Mouse (Mus musculus) C2C12 (cell line): ENCODE results near the gene Zfp687. TPM values are rescaled to one million over a fixed set of nuclear protein-coding genes. Genes with fewer than 3 reads are reported as not detected.
A peak's percentile ranks its signal among the peaks of the same experiment; 100 is the strongest.

Experiments
- H3K27me3 ChIP-seq: one replicate; pipeline ENCODE4 v1.6.1; 2011; ENCODE audit not compliant: control insufficient read depth, insufficient read depth, insufficient read length
- H3K36me3 ChIP-seq: one replicate; pipeline ENCODE4 v1.6.1; 2011; ENCODE audit not compliant: control insufficient read depth, insufficient read depth
- H3K4me3 ChIP-seq: one replicate; pipeline ENCODE4 v1.5.1; 2011; ENCODE audit warnings: mild to moderate bottlenecking, control low read depth; ENCODE audit not compliant: poor library complexity, insufficient read depth, severe bottlenecking
- H3K79me2 ChIP-seq: one replicate; pipeline ENCODE4 v1.6.1; 2011; ENCODE audit not compliant: control insufficient read depth, insufficient read depth
- H3K79me3 ChIP-seq: one replicate; pipeline ENCODE4 v1.6.1; 2011; ENCODE audit warnings: low read depth, control low read depth
- H3ac ChIP-seq: one replicate; pipeline ENCODE3; 2011; ENCODE audit warnings: low read depth; ENCODE audit not compliant: control insufficient read depth, insufficient read length
- CEBPB ChIP-seq: IDR thresholded peaks from one replicate; pipeline ENCODE4 v1.6.1; 2011; ENCODE audit warnings: low read depth, mild to moderate bottlenecking, control low read depth, moderate library complexity
- CTCF ChIP-seq: IDR thresholded peaks from one replicate; pipeline ENCODE4 v1.5.1; 2011; ENCODE audit not compliant: control insufficient read depth, insufficient read depth, insufficient read length
- FOSL1 ChIP-seq: IDR thresholded peaks from one replicate; pipeline ENCODE4 v1.8.0; 2011; ENCODE audit warnings: mild to moderate bottlenecking, low read length; ENCODE audit not compliant: poor library complexity, insufficient read depth, severe bottlenecking
- MAX ChIP-seq: IDR thresholded peaks from one replicate; pipeline ENCODE4 v1.6.1; 2011; ENCODE audit warnings: mild to moderate bottlenecking, control low read depth
- MYOD1 ChIP-seq: IDR thresholded peaks from one replicate; pipeline ENCODE4 v1.6.1; 2011; ENCODE audit warnings: low read depth; ENCODE audit not compliant: control insufficient read depth, insufficient read length
- MYOG ChIP-seq: IDR thresholded peaks from one replicate; pipeline ENCODE4 v1.6.1; 2011; ENCODE audit not compliant: control insufficient read depth, insufficient read length; ENCODE audit errors: extremely low read depth
- USF1 ChIP-seq: IDR thresholded peaks from one replicate; pipeline ENCODE4 v1.6.1; 2011; ENCODE audit warnings: low read depth, mild to moderate bottlenecking, control low read depth, moderate library complexity
- polyA plus RNA-seq: library from polyadenylated mRNA; unstranded; fragments of >200 nt; fragmentation: generic; extraction: Trizol; gene quantifications from one replicate; pipeline ENCODE4 v1.2.1, GENCODE M21; 2012; ENCODE audit warnings: missing spikeins

Gene Zfp687
- polyA plus RNA-seq, 1 experiment, result 15.3 TPM

- TF ChIP-seq CTCF (no peak), MYOG (no peak), CEBPB (no peak), MAX (no peak), MYOD1 (no peak), USF1 (no peak), FOSL1 (no peak)
These were observed 37.7 kb upstream of the Zfp687 start for GRCm38 (mm10) chr3:95052959-95053358.

DNA sequence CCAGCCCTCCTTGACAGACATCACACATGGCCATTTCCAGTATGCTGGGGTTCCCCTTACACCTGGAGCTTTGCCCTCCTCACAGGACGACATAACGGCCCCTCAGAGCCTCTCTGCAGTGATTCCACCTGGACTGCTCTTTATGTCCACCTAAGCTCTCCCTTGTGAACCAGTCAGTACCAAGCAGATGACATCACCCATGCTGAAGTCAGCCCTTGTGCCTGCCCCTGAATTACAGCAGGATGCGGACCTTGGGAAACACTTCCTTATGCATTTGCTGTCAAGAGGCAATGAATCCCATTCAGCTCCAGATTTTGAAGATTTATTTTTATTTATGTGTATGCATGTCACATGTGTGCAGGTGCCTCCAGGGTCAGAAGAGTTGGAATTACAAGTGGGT, 32.7 kb upstream of the Zfp687 start:
- H3K79me2 ChIP-seq, result no peaks in the 10 kb centered on the region

More at GRCm38 (mm10) chr3:95052959-95053358, 37.7 kb upstream of the Zfp687 start:
- Histone ChIP-seq H3K4me3 (no peak overlapping the region), H3K36me3 (peaks cover 2% of the 10 kb centered on the region), H3K79me2 (no peaks in the 10 kb centered on the region), H3K27me3 (no peaks in the 10 kb centered on the region), H3ac (no peak overlapping the region), H3K79me3 (no peaks in the 10 kb centered on the region)

DNA sequence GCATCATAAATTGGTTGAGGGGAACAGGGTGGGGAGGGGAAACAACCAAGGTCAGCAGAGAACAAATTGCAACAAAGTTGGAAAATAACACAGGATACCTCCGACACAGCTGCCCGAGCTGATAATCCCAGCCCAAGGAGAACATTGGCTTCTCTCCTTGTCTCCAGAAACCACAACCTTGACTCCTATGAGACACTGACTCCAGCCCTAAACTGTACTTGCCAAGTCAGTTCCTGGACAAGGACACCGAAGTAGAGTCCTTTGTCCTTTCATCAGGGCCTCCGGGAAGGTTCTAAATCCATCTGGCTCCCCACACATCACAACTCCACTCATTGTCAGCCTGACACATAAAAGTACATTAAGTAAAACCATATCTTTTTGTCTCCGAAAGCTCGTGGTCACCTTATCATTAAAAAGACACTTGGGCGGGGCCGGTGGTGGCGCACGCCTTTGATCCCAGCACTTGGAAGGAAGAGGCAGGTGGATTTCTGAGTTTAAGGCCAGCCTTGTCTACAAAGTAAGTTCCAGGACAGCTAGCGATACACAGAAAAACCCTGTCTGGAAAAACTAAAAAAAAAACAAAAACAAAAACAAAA, 31.3 kb upstream of the Zfp687 start:
- H3K36me3 ChIP-seq, result no peaks in the 10 kb centered on the region
- no peak overlapping the region for H3K4me3 ChIP-seq
- H3K27me3 ChIP-seq, result peaks cover 3% of the 10 kb centered on the region
- H3K79me2 ChIP-seq, result peaks cover 9% of the 10 kb centered on the region
- TF ChIP-seq MYOG (no peak), CEBPB (no peak), MAX (no peak), USF1 (no peak), CTCF (no peak), FOSL1 (no peak), MYOD1 (no peak)
- H3K79me3 ChIP-seq, result peaks cover 6% of the 10 kb centered on the region
- no peak overlapping the region for H3ac ChIP-seq

More for the DNA sequence above, 32.7 kb upstream of the Zfp687 start:
- Histone ChIP-seq H3K27me3 (peaks cover 3% of the 10 kb centered on the region), H3K36me3 (no peaks in the 10 kb centered on the region), H3K79me3 (no peaks in the 10 kb centered on the region), H3ac (no peak overlapping the region), H3K4me3 (no peak overlapping the region)
- no peak for TF ChIP-seq FOSL1
- no peak for TF ChIP-seq MYOD1
- no peak for TF ChIP-seq USF1
- TF ChIP-seq CEBPB, result no peak
- TF ChIP-seq CTCF, result no peak
- TF ChIP-seq MYOG, result no peak
- TF ChIP-seq MAX, result no peak

DNA sequence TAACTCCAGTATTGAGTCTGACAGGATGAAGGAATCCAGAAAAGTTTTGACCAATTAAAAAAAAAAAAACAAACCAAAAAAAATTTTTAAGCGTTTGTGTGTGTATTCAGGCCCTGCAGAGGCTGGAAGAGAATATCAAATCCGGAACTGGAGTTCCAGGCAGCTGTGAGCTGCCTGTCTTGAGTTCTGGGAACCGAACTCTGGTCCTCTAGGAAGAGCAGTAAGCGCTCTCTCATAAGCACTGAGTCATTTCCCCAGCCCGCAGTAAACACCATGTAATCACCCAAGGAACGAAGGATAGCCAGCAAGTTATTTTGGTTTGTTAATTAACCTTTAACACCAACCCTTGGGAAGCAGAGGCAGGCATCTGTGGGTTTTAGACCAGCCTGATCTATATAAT, 28.0 kb upstream of the Zfp687 start:
- TF ChIP-seq MYOG, result no peak
- no peak for TF ChIP-seq CEBPB
- no peak for TF ChIP-seq USF1
- no peak for TF ChIP-seq CTCF
- no peak for TF ChIP-seq FOSL1
- TF ChIP-seq MAX, result no peak
- TF ChIP-seq MYOD1, result no peak
- H3ac ChIP-seq, result no peak overlapping the region

DNA sequence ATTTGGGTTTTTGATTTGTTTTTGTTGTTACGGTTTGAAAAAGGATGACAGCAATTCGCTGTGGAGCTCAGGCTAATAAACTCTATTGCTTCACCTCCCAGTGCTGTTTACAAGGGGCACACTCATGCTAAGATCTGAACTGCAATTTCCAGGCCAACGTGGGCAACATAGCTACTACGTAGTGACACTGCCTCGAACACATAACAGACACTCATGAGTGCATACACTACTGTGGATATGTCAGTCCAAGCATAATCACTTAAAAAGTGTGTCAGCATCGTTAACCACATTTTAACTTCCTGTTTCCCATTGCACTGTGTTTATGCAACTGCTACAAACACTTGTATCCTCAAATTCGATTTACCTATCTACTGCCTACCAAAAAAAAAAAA, 27.6 kb upstream of the Zfp687 start:
- TF ChIP-seq MYOG, result no peak
- TF ChIP-seq USF1, result no peak
- no peak for TF ChIP-seq FOSL1
- no peak for TF ChIP-seq CEBPB
- no peak for TF ChIP-seq CTCF
- TF ChIP-seq MYOD1, result no peak
- no peak for TF ChIP-seq MAX
- peaks cover 46% of the 10 kb centered on the region for H3K79me2 ChIP-seq
- peaks cover 40% of the 10 kb centered on the region for H3K79me3 ChIP-seq
- H3K36me3 ChIP-seq, result peaks cover 26% of the 10 kb centered on the region
- H3K4me3 ChIP-seq, result no peak overlapping the region
- H3K27me3 ChIP-seq, result peaks cover 3% of the 10 kb centered on the region
- peak overlapping the region; percentile 40 for H3ac ChIP-seq

More for the DNA sequence above, 28.0 kb upstream of the Zfp687 start:
- H3K36me3 ChIP-seq, result peaks cover 23% of the 10 kb centered on the region
- peaks cover 3% of the 10 kb centered on the region for H3K27me3 ChIP-seq
- peaks cover 36% of the 10 kb centered on the region for H3K79me3 ChIP-seq
- H3K4me3 ChIP-seq, result no peak overlapping the region
- peaks cover 42% of the 10 kb centered on the region for H3K79me2 ChIP-seq
